Mouse (Mus musculus) forebrain, embryonic 15.5 days (tissue): ENCODE data around the gene Camp. TPM values are rescaled to one million over a fixed set of nuclear protein-coding genes. Genes with fewer than 3 reads are reported as not detected.

Experiments used
- microRNA-seq: library from miRNA; unstranded; fragments of <30 nt; microRNA quantifications from one replicate; pipeline ENCODE4, GENCODE M21; 2016
- polyA plus RNA-seq: library from polyadenylated mRNA; unstranded; fragments of >200 nt; fragmentation: Nextera tagmentation; extraction: Ambion mirVana; gene quantifications from 2 replicates; pipeline ENCODE4 v1.2.1, GENCODE M21; 2015

Camp gene
- polyA plus RNA-seq, 1 experiment from 2014 or later = 0.47 TPM

Small RNAs within 50 kb of the gene (microRNA-seq; reads per million reads assigned to microRNA genes)
- 1.1 reads per million for gene Mir7089

Other genes starting within 250 kb of the Camp start
- not detected in 2 replicates for gene Fbxw24, start 223.6 kb downstream of the Camp start, polyA plus RNA-seq
- not detected in 2 replicates for gene Fbxw25, start 185.0 kb downstream of the Camp start, polyA plus RNA-seq
- not detected in 2 replicates for gene Fbxw18, start 146.9 kb downstream of the Camp start, polyA plus RNA-seq
- gene Fbxw26, start 103.5 kb downstream of the Camp start, polyA plus RNA-seq = not detected in 2 replicates
- gene Fbxw27, start 58.9 kb downstream of the Camp start, polyA plus RNA-seq = 0.14 TPM in 1 of 2 replicates, not detected in the other
- gene Spink8, start 37.3 kb downstream of the Camp start, polyA plus RNA-seq = not detected in 2 replicates
- 55.7 and 60.6 TPM in 2 replicates for gene Nme6, start 16.9 kb downstream of the Camp start, polyA plus RNA-seq
- gene Cdc25a, start 26.0 kb upstream of the Camp start, polyA plus RNA-seq = 21.4 and 22.7 TPM in 2 replicates
- 117 and 119 TPM in 2 replicates for gene Map4, start 81.8 kb upstream of the Camp start, polyA plus RNA-seq